Mouse (Mus musculus): ENCODE measurements around the gene Csad.

DNA sequence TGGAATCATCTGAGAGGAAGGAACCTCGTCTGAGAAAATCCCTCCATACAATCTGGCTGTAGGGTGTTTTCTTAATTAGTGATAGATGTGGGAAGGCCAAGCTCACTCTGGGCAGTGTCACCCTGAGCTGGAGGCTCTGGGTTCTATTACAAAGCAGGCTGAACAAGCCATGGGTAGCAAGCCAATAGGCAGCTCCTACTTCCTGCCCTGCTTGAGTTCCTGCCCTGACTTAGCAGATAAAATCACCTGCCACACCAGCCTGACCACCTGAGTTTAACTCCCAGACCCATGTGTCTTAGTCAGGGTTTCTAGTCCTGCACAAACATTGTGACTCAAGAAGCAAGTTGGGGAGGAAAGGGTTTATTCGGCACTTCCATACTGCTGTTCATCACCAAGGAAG is 35.5 kb downstream of the Csad start:
- no peak for TF ChIP-seq CTCF (IDR thresholded peaks at IDR 0.05; ENCODE audit: insufficient read depth, low read length)
- TF ChIP-seq POLR2A (IDR thresholded peaks at IDR 0.05; ENCODE audit: borderline replicate concordance, extremely low read depth, low read depth, low read length) = no peak

Data from lung, adult 2 months (tissue).